Mouse (Mus musculus) embryo, embryonic 10.5 days (tissue): ENCODE measurements at regions not wholly inside any gene's neighbourhood (a gene's known extent, or its start where the extent isn't known, plus 50 kb on each side); places are given as distances from the start of the nearest gene placed in this dataset.

Source experiments
- DNase-seq: peaks from one replicate; pipeline ENCODE4 v3.0.0-alpha.2; 2015; ENCODE audit warnings: low spot score

DNA sequence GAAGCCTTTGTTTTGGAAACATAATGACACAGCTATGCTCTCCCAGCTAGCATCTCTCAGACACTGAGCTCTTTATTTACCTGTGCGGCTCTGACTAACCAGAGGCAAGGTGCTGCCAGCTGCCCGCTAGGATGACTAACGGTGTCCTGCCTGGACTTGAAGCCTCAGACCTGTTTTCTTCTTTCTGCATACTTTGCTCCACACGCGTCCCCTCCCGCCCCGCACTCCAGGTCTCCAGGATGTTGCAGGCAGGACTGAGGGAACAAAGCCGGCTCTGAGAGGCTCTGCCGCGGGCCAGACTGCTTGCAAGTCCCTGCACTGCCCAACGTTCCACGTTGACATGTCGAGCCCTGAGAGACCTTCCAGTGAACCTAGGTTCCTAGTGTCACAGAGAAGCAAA lies 106.2 kb upstream of the Efcab1 start:
- DNase-seq = peak; percentile 9

DNA sequence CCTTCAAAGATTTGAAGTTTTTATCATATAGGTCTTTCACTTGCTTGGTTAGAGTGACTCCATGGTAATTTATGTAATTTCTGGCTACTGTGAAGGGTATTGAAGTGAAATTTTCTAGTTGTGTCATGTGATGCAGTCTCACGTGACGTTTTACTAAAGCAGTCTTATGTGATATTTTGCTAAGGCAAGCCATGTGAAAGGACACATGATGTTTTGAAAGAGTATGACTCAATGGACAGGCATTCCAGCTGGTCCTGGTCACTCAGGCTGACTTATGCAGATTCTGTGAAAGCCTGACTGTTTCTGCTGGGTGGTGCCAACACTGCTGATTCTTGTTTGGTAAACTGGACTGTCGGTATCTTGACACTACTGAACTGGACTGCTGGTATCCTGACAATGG lies 79.4 kb upstream of the Efcab1 start:
- DNase-seq = no peak

DNA sequence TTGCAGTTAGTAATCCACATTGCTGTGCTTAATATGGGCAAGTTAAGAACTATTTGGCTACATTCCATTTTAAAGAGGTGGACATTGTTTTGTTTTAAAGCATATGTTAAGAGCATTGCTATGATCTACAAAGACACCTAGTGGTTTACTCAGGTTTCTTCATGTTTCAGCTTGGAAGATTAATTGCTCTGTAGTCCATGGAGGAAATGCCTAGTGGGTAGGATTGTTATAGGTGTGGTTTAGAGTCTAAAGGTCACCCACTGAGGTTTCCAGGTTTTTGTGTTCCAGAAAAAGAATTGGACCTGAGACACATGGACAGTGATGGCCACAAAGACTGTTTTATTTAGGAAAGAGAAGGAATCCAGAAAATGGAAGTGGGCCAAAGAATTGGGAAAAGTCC lies 65.6 kb upstream of the Efcab1 start:
- no peak for DNase-seq
